Mouse (Mus musculus): ENCODE results near the gene Tmem248.

- TF ChIP-seq CTCF (conservative IDR thresholded peaks at IDR 0.05; ENCODE audit: insufficient read depth, insufficient read length, low read depth, low read length) (no peak), POLR2A (IDR thresholded peaks at IDR 0.05; ENCODE audit: low read depth, low read length) (no peak)
Observed at GRCm38 (mm10) chr5:130292976-130293375, 76.1 kb downstream of the Tmem248 start.
